Mouse (Mus musculus): ENCODE data around the gene 2700081O15Rik.
A peak's percentile ranks its signal among the peaks of the same experiment; 100 is the strongest.
"Not testable (repeated sequence)": the region's sequence is repeated elsewhere in the genome, so short reads cannot be mapped to it uniquely, and the experiment has no call there.

The 2700081O15Rik gene

GRCm38 (mm10) chr19:7416834-7417735 is at the start of gene 2700081O15Rik:
TSS of gene 2700081O15Rik (plus strand) at chr19:7417625.
- peak; percentile 73 for DNase-seq (ENCODE audit: low spot score)

GRCm38 (mm10) chr19:7369469-7369868 is 48.0 kb upstream of the 2700081O15Rik start:
- DNase-seq (ENCODE audit: low spot score), result not testable (repeated sequence)

- DNase-seq (ENCODE audit: low spot score), result no peak
These were observed 42.9 kb upstream of the 2700081O15Rik start for GRCm38 (mm10) chr19:7374491-7374890.

GRCm38 (mm10) chr19:7377639-7378038 is 39.8 kb upstream of the 2700081O15Rik start:
- DNase-seq (ENCODE audit: low spot score), result no peak

GRCm38 (mm10) chr19:7381906-7382247 is 35.5 kb upstream of the 2700081O15Rik start:
- DNase-seq (ENCODE audit: low spot score), result no peak

GRCm38 (mm10) chr19:7382248-7382902 is 35.0 kb upstream of the 2700081O15Rik start:
- DNase-seq (ENCODE audit: low spot score), result peak; percentile 36

- DNase-seq (ENCODE audit: low spot score), result peak; percentile 96
These were observed 34.2 kb upstream of the 2700081O15Rik start, which contains the start of gene Spindoc for GRCm38 (mm10) chr19:7382903-7383865. TSS of gene Spindoc (minus strand) at chr19:7382994.

GRCm38 (mm10) chr19:7386042-7386441 is 31.4 kb upstream of the 2700081O15Rik start:
- no peak for DNase-seq (ENCODE audit: low spot score)

- no peak for DNase-seq (ENCODE audit: low spot score)
These were observed 28.9 kb upstream of the 2700081O15Rik start for GRCm38 (mm10) chr19:7388488-7388887.

GRCm38 (mm10) chr19:7396867-7397826 is 20.3 kb upstream of the 2700081O15Rik start:
- not testable (repeated sequence) for DNase-seq (ENCODE audit: low spot score)

- DNase-seq (ENCODE audit: low spot score), result not testable (repeated sequence)
These were observed 18.5 kb upstream of the 2700081O15Rik start for GRCm38 (mm10) chr19:7398898-7399297.

GRCm38 (mm10) chr19:7400635-7401034 is 16.8 kb upstream of the 2700081O15Rik start:
- DNase-seq (ENCODE audit: low spot score), result no peak

- DNase-seq (ENCODE audit: low spot score), result no peak
These were observed 12.7 kb upstream of the 2700081O15Rik start for GRCm38 (mm10) chr19:7404623-7405229.

GRCm38 (mm10) chr19:7412361-7412760 is 5.1 kb upstream of the 2700081O15Rik start:
- DNase-seq (ENCODE audit: low spot score), result no peak

- no peak for DNase-seq (ENCODE audit: low spot score)
These were observed 1.2 kb upstream of the 2700081O15Rik start for GRCm38 (mm10) chr19:7415916-7416833.

- DNase-seq (ENCODE audit: low spot score), result peak; percentile 66
These were observed 755 bp downstream of the 2700081O15Rik start for GRCm38 (mm10) chr19:7417911-7418849.

GRCm38 (mm10) chr19:7419134-7419533 is 1.7 kb downstream of the 2700081O15Rik start:
- no peak for DNase-seq (ENCODE audit: low spot score)

GRCm38 (mm10) chr19:7420108-7420507 is 2.7 kb downstream of the 2700081O15Rik start:
- DNase-seq (ENCODE audit: low spot score), result no peak
